Mouse (Mus musculus): ENCODE results near the gene Sumo3. TPM values are rescaled to one million over a fixed set of nuclear protein-coding genes. Genes with fewer than 3 reads are reported as not detected.

The Sumo3 gene
- total and polyA plus RNA-seq, 2 experiments from 2014 or later: 112 to 128 TPM

- H3K4me1 ChIP-seq (ENCODE audit: control insufficient read depth, insufficient read depth): peaks cover 19% of the 10 kb centered on the region; the same call in 1 of the 2 replicates
- no peak overlapping the region for H3K4me3 ChIP-seq (ENCODE audit: low read depth, low read length)
- peaks cover 66% of the 10 kb centered on the region for H3K36me3 ChIP-seq (replicated peaks; ENCODE audit: control insufficient read depth, insufficient read depth, low read length)
- no peak overlapping the region for H3K9ac ChIP-seq (replicated peaks; ENCODE audit: low read depth, low read length)
- peak overlapping the region; percentile 30; the same call in 1 of the 2 replicates for H3K4me2 ChIP-seq (ENCODE audit: low read depth, low read length)
- no peaks in the 10 kb centered on the region for H3K27me3 ChIP-seq (ENCODE audit: control insufficient read depth, insufficient read depth, low read length)
- DNase-seq (ENCODE audit: low spot score) (no peak), ATAC-seq (ENCODE audit: insufficient read depth, low read depth) (no peak)
- TF ChIP-seq CTCF (IDR thresholded peaks at IDR 0.05; ENCODE audit: low read depth): no peak
- no peak for TF ChIP-seq EP300 (IDR thresholded peaks at IDR 0.05; ENCODE audit: low read depth)
- H3K27ac ChIP-seq (ENCODE audit: low read depth): peak overlapping the region; percentile 8
- no peaks in the 10 kb centered on the region for H3K9me3 ChIP-seq (replicated peaks; ENCODE audit: control insufficient read depth, low read length)
- 65% methylated on average over 8 of the region's 8 CpGs for WGBS
Measured at GRCm38 (mm10) chr10:77589749-77590148, 16.1 kb upstream of the Sumo3 start.

GRCm38 (mm10) chr10:77590812-77591211 is 15.1 kb upstream of the Sumo3 start:
- Histone ChIP-seq H3K4me3 (ENCODE audit: low read depth, low read length) (no peak overlapping the region), H3K4me2 (ENCODE audit: low read depth, low read length) (no peak overlapping the region), H3K27me3 (ENCODE audit: control insufficient read depth, insufficient read depth, low read length) (no peaks in the 10 kb centered on the region), H3K4me1 (ENCODE audit: control insufficient read depth, insufficient read depth) (peaks cover 19% of the 10 kb centered on the region; the same call in 1 of the 2 replicates), H3K36me3 (replicated peaks; ENCODE audit: control insufficient read depth, insufficient read depth, low read length) (peaks cover 76% of the 10 kb centered on the region), H3K9me3 (replicated peaks; ENCODE audit: control insufficient read depth, low read length) (no peaks in the 10 kb centered on the region), H3K27ac (ENCODE audit: low read depth) (0 out of 2 replicates have a peak overlapping the region, but pooled peaks have one; percentile 43), H3K9ac (replicated peaks; ENCODE audit: low read depth, low read length) (no peak overlapping the region)
- 45% methylated on average over 6 of the region's 6 CpGs for WGBS
- ATAC-seq (ENCODE audit: insufficient read depth, low read depth) (peak; percentile 82), DNase-seq (ENCODE audit: low spot score) (peak; percentile 70)
- TF ChIP-seq EP300 (IDR thresholded peaks at IDR 0.05; ENCODE audit: low read depth) (no peak), CTCF (IDR thresholded peaks at IDR 0.05; ENCODE audit: low read depth) (peak; percentile 78)

- DNase-seq (ENCODE audit: low spot score) (no peak), ATAC-seq (ENCODE audit: insufficient read depth, low read depth) (no peak)
- no peak overlapping the region for H3K4me3 ChIP-seq (ENCODE audit: low read depth, low read length)
- H3K27me3 ChIP-seq (ENCODE audit: control insufficient read depth, insufficient read depth, low read length): no peaks in the 10 kb centered on the region
- H3K4me1 ChIP-seq (ENCODE audit: control insufficient read depth, insufficient read depth): peaks cover 15% of the 10 kb centered on the region; the same call in 1 of the 2 replicates
- WGBS: 73% methylated on average over 6 of the region's 6 CpGs
- TF ChIP-seq EP300 (IDR thresholded peaks at IDR 0.05; ENCODE audit: low read depth) (no peak), CTCF (IDR thresholded peaks at IDR 0.05; ENCODE audit: low read depth) (no peak)
- H3K9ac ChIP-seq (replicated peaks; ENCODE audit: low read depth, low read length): no peak overlapping the region
- peaks cover 84% of the 10 kb centered on the region for H3K36me3 ChIP-seq (replicated peaks; ENCODE audit: control insufficient read depth, insufficient read depth, low read length)
- no peaks in the 10 kb centered on the region for H3K9me3 ChIP-seq (replicated peaks; ENCODE audit: control insufficient read depth, low read length)
- H3K4me2 ChIP-seq (ENCODE audit: low read depth, low read length): no peak overlapping the region
- H3K27ac ChIP-seq (ENCODE audit: low read depth): no peak overlapping the region
Measured at GRCm38 (mm10) chr10:77591546-77591945, 14.4 kb upstream of the Sumo3 start.

- WGBS: 86% methylated on average over 2 of the region's 2 CpGs
- no peak for ATAC-seq (ENCODE audit: insufficient read depth, low read depth)
- TF ChIP-seq EP300 (IDR thresholded peaks at IDR 0.05; ENCODE audit: low read depth): no peak
- no peak for TF ChIP-seq CTCF (IDR thresholded peaks at IDR 0.05; ENCODE audit: low read depth)
- no peak overlapping the region for H3K4me2 ChIP-seq (ENCODE audit: low read depth, low read length)
- no peak overlapping the region for H3K27ac ChIP-seq (ENCODE audit: low read depth)
- H3K4me1 ChIP-seq (ENCODE audit: control insufficient read depth, insufficient read depth): no peaks in the 10 kb centered on the region
- DNase-seq (ENCODE audit: low spot score): no peak
- H3K36me3 ChIP-seq (replicated peaks; ENCODE audit: control insufficient read depth, insufficient read depth, low read length): peaks cover 82% of the 10 kb centered on the region
- H3K9ac ChIP-seq (replicated peaks; ENCODE audit: low read depth, low read length): no peak overlapping the region
- H3K4me3 ChIP-seq (ENCODE audit: low read depth, low read length): no peak overlapping the region
- no peaks in the 10 kb centered on the region for H3K27me3 ChIP-seq (ENCODE audit: control insufficient read depth, insufficient read depth, low read length)
- no peaks in the 10 kb centered on the region for H3K9me3 ChIP-seq (replicated peaks; ENCODE audit: control insufficient read depth, low read length)
Measured at GRCm38 (mm10) chr10:77596060-77596459, 9.8 kb upstream of the Sumo3 start.

- no peak overlapping the region for H3K4me2 ChIP-seq (ENCODE audit: low read depth, low read length)
- DNase-seq (ENCODE audit: low spot score) (no peak), ATAC-seq (ENCODE audit: insufficient read depth, low read depth) (no peak)
- no peak overlapping the region for H3K4me3 ChIP-seq (ENCODE audit: low read depth, low read length)
- peaks cover 15% of the 10 kb centered on the region for H3K36me3 ChIP-seq (replicated peaks; ENCODE audit: control insufficient read depth, insufficient read depth, low read length)
- H3K27ac ChIP-seq (ENCODE audit: low read depth): no peak overlapping the region
- H3K9me3 ChIP-seq (replicated peaks; ENCODE audit: control insufficient read depth, low read length): no peaks in the 10 kb centered on the region
- WGBS: 57% methylated on average over 4 of the region's 4 CpGs
- TF ChIP-seq CTCF (IDR thresholded peaks at IDR 0.05; ENCODE audit: low read depth) (no peak), EP300 (IDR thresholded peaks at IDR 0.05; ENCODE audit: low read depth) (no peak)
- no peak overlapping the region for H3K9ac ChIP-seq (replicated peaks; ENCODE audit: low read depth, low read length)
- H3K27me3 ChIP-seq (ENCODE audit: control insufficient read depth, insufficient read depth, low read length): no peaks in the 10 kb centered on the region
- H3K4me1 ChIP-seq (ENCODE audit: control insufficient read depth, insufficient read depth): peaks cover 8% of the 10 kb centered on the region
Measured at GRCm38 (mm10) chr10:77603021-77603420, 2.9 kb upstream of the Sumo3 start.

- H3K4me3 ChIP-seq (ENCODE audit: low read depth, low read length): no peak overlapping the region
- peaks cover 8% of the 10 kb centered on the region for H3K4me1 ChIP-seq (ENCODE audit: control insufficient read depth, insufficient read depth)
- H3K36me3 ChIP-seq (replicated peaks; ENCODE audit: control insufficient read depth, insufficient read depth, low read length): peaks cover 4% of the 10 kb centered on the region
- 91% methylated on average over 6 of the region's 6 CpGs for WGBS
- no peak overlapping the region for H3K9ac ChIP-seq (replicated peaks; ENCODE audit: low read depth, low read length)
- no peak for DNase-seq (ENCODE audit: low spot score)
- H3K27ac ChIP-seq (ENCODE audit: low read depth): no peak overlapping the region
- TF ChIP-seq CTCF (IDR thresholded peaks at IDR 0.05; ENCODE audit: low read depth): no peak; the same call in 1 of the 2 replicates
- no peak for TF ChIP-seq EP300 (IDR thresholded peaks at IDR 0.05; ENCODE audit: low read depth)
- no peaks in the 10 kb centered on the region for H3K9me3 ChIP-seq (replicated peaks; ENCODE audit: control insufficient read depth, low read length)
- H3K4me2 ChIP-seq (ENCODE audit: low read depth, low read length): no peak overlapping the region
- H3K27me3 ChIP-seq (ENCODE audit: control insufficient read depth, insufficient read depth, low read length): no peaks in the 10 kb centered on the region
- no peak for ATAC-seq (ENCODE audit: insufficient read depth, low read depth)
Measured at GRCm38 (mm10) chr10:77604111-77604510, 1.8 kb upstream of the Sumo3 start.

Data from heart, postnatal 0 days (tissue).